In the genomic region with DNA sequence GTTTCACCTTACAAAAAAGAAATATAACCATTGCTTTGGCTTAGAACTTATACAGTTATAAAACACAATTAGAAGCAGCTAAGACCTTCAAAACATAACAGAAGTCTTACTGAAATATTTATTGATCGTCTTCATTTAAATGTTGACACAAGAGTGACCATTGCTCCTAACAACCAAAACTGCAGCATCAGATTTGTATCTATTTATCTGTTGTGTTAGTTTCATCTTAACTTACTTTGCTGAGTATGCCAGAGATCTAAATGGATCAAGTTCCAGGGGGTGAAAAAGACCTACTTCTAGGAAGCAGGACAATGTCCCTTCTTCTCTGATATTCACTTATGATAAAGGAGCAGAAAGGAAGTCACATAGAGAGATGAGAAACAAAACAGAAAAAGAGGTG, we compare ENCODE assay signal across 37 mouse cellular contexts. TPM values are rescaled to one million over a fixed set of nuclear protein-coding genes. Genes with fewer than 3 reads are reported as not detected.
"Had no signal": no experiment of that assay in that cellular context is flagged by ENCODE, and none has a peak within 500 bp of the region (broad histone marks: within the 10 kb centered on the region; RNA-seq: fewer than 3 reads in every experiment).

No protein-coding gene starts in this region.

- H3K9ac ChIP-seq: embryonic facial prominence, embryonic 12.5 days; embryonic facial prominence, embryonic 13.5 days; embryonic facial prominence, embryonic 15.5 days; forebrain, embryonic 12.5 days; forebrain, embryonic 13.5 days; forebrain, embryonic 15.5 days; forebrain, postnatal 0 days had no signal

- DNase-seq: cerebellum, adult 8-10 months; cerebellum, adult 9-10 months; cerebellum, adult 9-11 months; cerebellum, postnatal 10 days; cerebellum, postnatal 14 days; cerebellum, postnatal 25 days; cerebellum, postnatal 36 days; embryo, embryonic 11 days; forebrain, postnatal 0 days; gastrocnemius, adult 2 months; gastrocnemius, postnatal 10 days; gastrocnemius, postnatal 14 days; gastrocnemius, postnatal 25 days; gastrocnemius, postnatal 36 days; heart, adult 11 months; heart, adult 18-20 months; heart, adult 2 months had no signal

- H3K4me3 ChIP-seq: embryonic facial prominence, embryonic 10.5 days; embryonic facial prominence, embryonic 12.5 days; embryonic facial prominence, embryonic 13.5 days; embryonic facial prominence, embryonic 15.5 days; erythroblast, embryonic 14.5 days; forebrain, embryonic 10.5 days; forebrain, embryonic 12.5 days; forebrain, embryonic 13.5 days; forebrain, embryonic 15.5 days; gastrocnemius, adult 2 months; heart, adult 2 months had no signal

- H3K36me3 ChIP-seq: embryonic facial prominence, embryonic 10.5 days; embryonic facial prominence, embryonic 12.5 days; embryonic facial prominence, embryonic 13.5 days; embryonic facial prominence, embryonic 15.5 days; forebrain, embryonic 10.5 days; forebrain, embryonic 12.5 days; forebrain, embryonic 15.5 days had no signal

- H3K9me3 ChIP-seq: embryonic facial prominence, embryonic 10.5 days; embryonic facial prominence, embryonic 12.5 days; embryonic facial prominence, embryonic 13.5 days; embryonic facial prominence, embryonic 15.5 days; forebrain, embryonic 10.5 days; forebrain, embryonic 12.5 days; forebrain, embryonic 13.5 days; forebrain, embryonic 15.5 days had no signal

- ATAC-seq: forebrain, embryonic 13.5 days; forebrain, embryonic 14.5 days; forebrain, embryonic 15.5 days; forebrain, embryonic 16.5 days; forebrain, postnatal 0 days had no signal

- H3K4me2 ChIP-seq: embryonic facial prominence, embryonic 12.5 days; embryonic facial prominence, embryonic 13.5 days; embryonic facial prominence, embryonic 15.5 days; forebrain, embryonic 12.5 days; forebrain, embryonic 13.5 days; forebrain, embryonic 15.5 days had no signal

- H3K27ac ChIP-seq: embryonic facial prominence, embryonic 10.5 days; embryonic facial prominence, embryonic 12.5 days; embryonic facial prominence, embryonic 13.5 days; embryonic facial prominence, embryonic 15.5 days; forebrain, embryonic 10.5 days; forebrain, embryonic 12.5 days; forebrain, embryonic 13.5 days; forebrain, embryonic 15.5 days; gastrocnemius, adult 2 months; heart, adult 2 months had no signal

- H3K4me1 ChIP-seq: embryonic facial prominence, embryonic 10.5 days; embryonic facial prominence, embryonic 12.5 days; embryonic facial prominence, embryonic 13.5 days; embryonic facial prominence, embryonic 15.5 days; forebrain, embryonic 10.5 days; forebrain, embryonic 12.5 days; forebrain, embryonic 13.5 days; forebrain, embryonic 15.5 days had no signal

- H3K27me3 ChIP-seq: embryonic facial prominence, embryonic 12.5 days; embryonic facial prominence, embryonic 13.5 days; embryonic facial prominence, embryonic 15.5 days; forebrain, embryonic 12.5 days; forebrain, embryonic 13.5 days; forebrain, embryonic 15.5 days had no signal

RNA-seq across cellular contexts. Expression of gene Baat, which starts 2.8 kb away (rescaled TPM):
- total RNA-seq: common myeloid progenitor, adult 5-6 weeks; forebrain, postnatal 0 days; granulocyte monocyte progenitor cell, adult 5-6 weeks; heart, adult 18-20 months had no signal
- polyA plus RNA-seq: embryonic facial prominence, embryonic 11.5 days; embryonic facial prominence, embryonic 13.5 days; embryonic facial prominence, embryonic 14.5 days; embryonic facial prominence, embryonic 15.5 days; erythroblast, embryonic 14.5 days; forebrain, embryonic 13.5 days; forebrain, embryonic 14.5 days; forebrain, embryonic 15.5 days; gonadal fat pad, adult 2 months; heart, adult 2 months had no signal

RNA-seq across cellular contexts. Expression of gene Zfp189, which starts 17.4 kb away (rescaled TPM):
- polyA plus RNA-seq: erythroblast, embryonic 14.5 days had no signal

RNA-seq across cellular contexts. Expression of gene Acnat1, which starts 29.9 kb away (rescaled TPM):
- total RNA-seq: gastrocnemius, adult 18-20 months; gastrocnemius, adult 2 months; gastrocnemius, adult 8-10 months; gastrocnemius, postnatal 10 days; gastrocnemius, postnatal 14 days; gastrocnemius, postnatal 25 days; gastrocnemius, postnatal 36 days; granulocyte monocyte progenitor cell, adult 5-6 weeks; heart, adult 18-20 months; heart, adult 2 months had no signal
- polyA plus RNA-seq: embryonic facial prominence, embryonic 11.5 days; embryonic facial prominence, embryonic 12.5 days; embryonic facial prominence, embryonic 13.5 days; embryonic facial prominence, embryonic 14.5 days; erythroblast, embryonic 14.5 days; forebrain, embryonic 10.5 days; forebrain, embryonic 11.5 days; forebrain, embryonic 12.5 days; forebrain, embryonic 13.5 days; forebrain, embryonic 14.5 days; forebrain, embryonic 15.5 days; forebrain, embryonic 16.5 days; forebrain, postnatal 0 days; frontal cortex, adult 2 months; heart, adult 2 months had no signal

RNA-seq across cellular contexts. Expression of gene Aldob, which starts 45.8 kb away (rescaled TPM):
- total RNA-seq: common myeloid progenitor, adult 5-6 weeks; gastrocnemius, adult 2 months; gastrocnemius, postnatal 14 days; gastrocnemius, postnatal 25 days; granulocyte monocyte progenitor cell, adult 5-6 weeks had no signal
- polyA plus RNA-seq: embryonic facial prominence, embryonic 10.5 days; embryonic facial prominence, embryonic 11.5 days; embryonic facial prominence, embryonic 12.5 days; embryonic facial prominence, embryonic 13.5 days; erythroblast, embryonic 14.5 days; forebrain, embryonic 10.5 days; forebrain, embryonic 11.5 days had no signal
